Mouse (Mus musculus): ENCODE data around the gene Kif28. TPM values are rescaled to one million over a fixed set of nuclear protein-coding genes. Genes with fewer than 3 reads are reported as not detected.

The Kif28 gene
- 0.07 TPM in 1 of 2 replicates, not detected in the other for polyA plus RNA-seq (2015; fragmentation: Nextera tagmentation; extraction: Ambion mirVana)

- no peak within 1 kb of the TSS for H3K27ac ChIP-seq
- H3K4me1 ChIP-seq (replicated peaks), result no peaks in the 10 kb centered on the region
- 95% methylated on average over 9 of the region's 9 CpGs for WGBS
- H3K4me2 ChIP-seq (replicated peaks), result no peak within 1 kb of the TSS
- no peaks in the 10 kb centered on the region for H3K27me3 ChIP-seq
- H3K9ac ChIP-seq (replicated peaks), result no peak within 1 kb of the TSS
- H3K9me3 ChIP-seq, result no peaks in the 10 kb centered on the region
- no peak within 1 kb of the TSS for H3K4me3 ChIP-seq (replicated peaks)
- peaks cover 49% of the 10 kb centered on the region for H3K36me3 ChIP-seq
- ATAC-seq, result no peak
Observed at GRCm38 (mm10) chr1:179745171-179745570, at the start of gene Kif28. Gene Kif28 (minus strand): TSS chr1:179745271.

DNA sequence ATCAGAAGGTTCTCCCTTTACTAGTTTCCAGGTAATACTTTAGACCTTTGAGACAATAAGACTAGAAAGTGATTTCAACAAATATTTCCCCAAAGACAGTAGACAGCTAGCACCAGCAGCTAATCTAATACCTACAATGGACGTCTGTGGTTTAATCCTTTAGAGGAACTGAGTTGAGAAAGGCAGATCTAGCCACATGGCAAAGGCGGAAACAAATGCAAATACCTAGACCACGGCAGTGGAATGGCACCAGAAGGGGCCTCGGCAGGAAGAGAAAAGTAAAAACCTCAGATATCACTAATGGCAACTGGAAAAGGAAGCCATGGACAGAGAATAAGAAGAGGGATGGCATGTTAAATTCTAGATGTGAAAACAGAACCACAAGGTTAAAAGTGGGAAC, 42.2 kb upstream of the Kif28 start:
- 79% methylated on average over 4 of the region's 4 CpGs for WGBS
- H3K9me3 ChIP-seq, result no peaks in the 10 kb centered on the region

GRCm38 (mm10) chr1:179785502-179785901, 40.4 kb upstream of the Kif28 start:
- Histone ChIP-seq H3K4me3 (replicated peaks) (no peak overlapping the region), H3K27ac (no peak overlapping the region), H3K4me2 (replicated peaks) (no peak overlapping the region), H3K4me1 (replicated peaks) (no peaks in the 10 kb centered on the region), H3K36me3 (peaks cover 75% of the 10 kb centered on the region), H3K27me3 (no peaks in the 10 kb centered on the region), H3K9me3 (no peaks in the 10 kb centered on the region), H3K9ac (replicated peaks) (no peak overlapping the region)
- 93% methylated on average over 5 of the region's 5 CpGs for WGBS
- ATAC-seq, result no peak

More for the DNA sequence above, 42.2 kb upstream of the Kif28 start:
- Histone ChIP-seq H3K27ac (no peak overlapping the region), H3K4me1 (replicated peaks) (no peaks in the 10 kb centered on the region), H3K4me3 (replicated peaks) (no peak overlapping the region), H3K36me3 (peaks cover 77% of the 10 kb centered on the region), H3K4me2 (replicated peaks) (no peak overlapping the region), H3K27me3 (no peaks in the 10 kb centered on the region), H3K9ac (replicated peaks) (no peak overlapping the region)
- no peak for ATAC-seq

DNA sequence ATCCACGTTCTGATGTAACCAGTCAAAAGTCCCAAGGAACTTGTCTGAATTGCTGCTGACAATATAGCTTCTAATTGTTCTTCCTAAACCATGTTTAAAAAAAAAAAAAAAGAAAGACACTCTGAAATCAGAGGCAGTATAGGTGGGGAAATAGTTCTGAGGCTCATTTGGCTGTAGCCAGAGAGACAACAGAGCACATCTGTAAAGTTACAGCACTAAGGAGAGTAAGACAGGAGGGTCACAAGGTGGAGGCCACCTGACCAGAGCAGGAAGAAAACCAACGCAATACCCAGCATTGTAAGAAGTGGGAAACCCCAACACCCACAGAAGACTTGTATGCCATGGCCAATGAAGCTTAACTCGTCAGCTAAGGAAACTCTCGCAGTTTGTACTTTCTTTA, 39.0 kb upstream of the Kif28 start:
- H3K27me3 ChIP-seq, result no peaks in the 10 kb centered on the region
- H3K4me2 ChIP-seq (replicated peaks), result no peak overlapping the region
- H3K27ac ChIP-seq, result no peak overlapping the region
- no peaks in the 10 kb centered on the region for H3K4me1 ChIP-seq (replicated peaks)
- no peak for ATAC-seq
- WGBS, result 95% methylated on average over 4 of the region's 4 CpGs
- H3K9ac ChIP-seq (replicated peaks), result no peak overlapping the region
- peaks cover 76% of the 10 kb centered on the region for H3K36me3 ChIP-seq
- no peak overlapping the region for H3K4me3 ChIP-seq (replicated peaks)
- no peaks in the 10 kb centered on the region for H3K9me3 ChIP-seq

DNA sequence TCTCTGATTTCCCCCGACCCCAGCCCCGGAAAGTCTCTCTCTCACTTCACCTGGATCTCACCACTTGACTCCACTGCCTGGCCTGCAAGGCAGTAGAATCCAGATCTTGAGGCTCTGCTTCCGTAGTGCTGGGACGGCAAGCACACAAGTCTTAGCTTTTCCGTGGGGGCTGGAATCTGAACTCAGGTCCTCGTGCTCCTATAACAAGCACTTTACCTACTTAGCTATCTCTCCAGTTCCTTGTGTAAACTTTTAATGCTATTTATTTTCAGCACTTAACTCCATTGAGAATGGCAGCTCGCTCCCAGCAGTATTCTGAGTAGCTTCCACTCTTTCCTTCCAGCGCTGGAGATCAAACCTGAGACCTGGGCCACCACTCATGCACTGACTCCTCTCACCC, 31.8 kb upstream of the Kif28 start:
- Histone ChIP-seq H3K27me3 (no peaks in the 10 kb centered on the region), H3K4me3 (replicated peaks) (no peak overlapping the region), H3K36me3 (peaks cover 81% of the 10 kb centered on the region), H3K4me2 (replicated peaks) (no peak overlapping the region), H3K27ac (no peak overlapping the region), H3K9ac (replicated peaks) (no peak overlapping the region), H3K4me1 (replicated peaks) (no peaks in the 10 kb centered on the region), H3K9me3 (no peaks in the 10 kb centered on the region)
- no peak for ATAC-seq
- WGBS, result 97% methylated on average over 8 of the region's 8 CpGs

- no peaks in the 10 kb centered on the region for H3K4me1 ChIP-seq (replicated peaks)
- peaks cover 74% of the 10 kb centered on the region for H3K36me3 ChIP-seq
- 86% methylated on average over 4 of the region's 4 CpGs for WGBS
Observed at GRCm38 (mm10) chr1:179760553-179760952, 15.5 kb upstream of the Kif28 start.

GRCm38 (mm10) chr1:179760086-179760485, 15.0 kb upstream of the Kif28 start:
- Histone ChIP-seq H3K36me3 (peaks cover 74% of the 10 kb centered on the region), H3K27me3 (no peaks in the 10 kb centered on the region), H3K4me1 (replicated peaks) (no peaks in the 10 kb centered on the region), H3K9ac (replicated peaks) (no peak overlapping the region), H3K4me2 (replicated peaks) (no peak overlapping the region), H3K4me3 (replicated peaks) (no peak overlapping the region), H3K27ac (no peak overlapping the region), H3K9me3 (no peaks in the 10 kb centered on the region)
- ATAC-seq, result no peak
- 95% methylated on average over 5 of the region's 5 CpGs for WGBS

More at GRCm38 (mm10) chr1:179760553-179760952, 15.5 kb upstream of the Kif28 start:
- no peaks in the 10 kb centered on the region for H3K27me3 ChIP-seq
- H3K9ac ChIP-seq (replicated peaks), result no peak overlapping the region
- no peaks in the 10 kb centered on the region for H3K9me3 ChIP-seq
- no peak overlapping the region for H3K4me3 ChIP-seq (replicated peaks)
- H3K4me2 ChIP-seq (replicated peaks), result no peak overlapping the region
- ATAC-seq, result no peak
- no peak overlapping the region for H3K27ac ChIP-seq

DNA sequence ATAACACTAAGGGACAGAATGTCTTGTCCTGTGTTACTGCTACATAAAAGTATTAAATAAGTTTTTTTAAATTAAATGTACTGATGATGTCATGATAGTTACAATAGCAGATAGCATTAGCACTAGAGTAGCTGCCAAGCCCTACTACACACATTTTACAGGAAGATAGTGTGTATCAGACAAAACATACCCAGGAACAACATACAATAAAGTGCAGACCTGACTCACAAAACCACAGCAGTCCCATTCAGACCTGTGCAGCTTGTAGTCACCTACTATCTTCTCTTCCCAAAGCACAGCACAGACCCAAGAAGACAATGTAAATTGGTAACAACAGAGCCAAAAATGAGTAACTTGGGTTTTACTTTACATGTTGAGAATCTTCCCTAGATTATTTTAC, 11.4 kb upstream of the Kif28 start:
- Histone ChIP-seq H3K36me3 (peaks cover 72% of the 10 kb centered on the region), H3K27me3 (no peaks in the 10 kb centered on the region), H3K9ac (replicated peaks) (no peak overlapping the region), H3K4me3 (replicated peaks) (no peak overlapping the region), H3K9me3 (no peaks in the 10 kb centered on the region), H3K4me1 (replicated peaks) (no peaks in the 10 kb centered on the region), H3K27ac (no peak overlapping the region), H3K4me2 (replicated peaks) (no peak overlapping the region)
- ATAC-seq, result no peak

DNA sequence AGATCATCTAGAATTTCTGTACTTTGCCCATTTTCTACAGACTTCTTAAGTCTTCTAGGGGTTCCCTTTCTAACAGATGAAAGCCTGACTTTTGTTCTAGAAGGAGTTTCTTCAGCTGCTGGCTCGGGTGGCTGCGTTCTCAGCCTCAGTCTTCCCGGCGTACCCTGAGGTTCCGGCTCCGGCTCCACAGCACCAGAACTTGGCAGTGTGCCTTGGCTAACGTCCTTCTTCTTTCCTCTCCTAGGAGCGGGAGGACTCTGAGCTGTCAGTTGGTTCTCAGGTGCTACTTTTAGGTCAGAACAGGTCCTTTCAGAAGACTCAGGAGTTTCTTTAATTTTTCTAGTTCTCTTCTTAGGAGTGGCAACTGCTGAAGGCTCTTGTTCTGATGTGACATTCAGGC, 7.9 kb upstream of the Kif28 start:
- ATAC-seq, result no peak
- Histone ChIP-seq H3K9ac (replicated peaks) (no peak overlapping the region), H3K36me3 (peaks cover 63% of the 10 kb centered on the region), H3K27ac (no peak overlapping the region), H3K9me3 (no peaks in the 10 kb centered on the region), H3K4me3 (replicated peaks) (no peak overlapping the region), H3K4me2 (replicated peaks) (no peak overlapping the region), H3K27me3 (no peaks in the 10 kb centered on the region), H3K4me1 (replicated peaks) (no peaks in the 10 kb centered on the region)
- 95% methylated on average over 8 of the region's 8 CpGs for WGBS

DNA sequence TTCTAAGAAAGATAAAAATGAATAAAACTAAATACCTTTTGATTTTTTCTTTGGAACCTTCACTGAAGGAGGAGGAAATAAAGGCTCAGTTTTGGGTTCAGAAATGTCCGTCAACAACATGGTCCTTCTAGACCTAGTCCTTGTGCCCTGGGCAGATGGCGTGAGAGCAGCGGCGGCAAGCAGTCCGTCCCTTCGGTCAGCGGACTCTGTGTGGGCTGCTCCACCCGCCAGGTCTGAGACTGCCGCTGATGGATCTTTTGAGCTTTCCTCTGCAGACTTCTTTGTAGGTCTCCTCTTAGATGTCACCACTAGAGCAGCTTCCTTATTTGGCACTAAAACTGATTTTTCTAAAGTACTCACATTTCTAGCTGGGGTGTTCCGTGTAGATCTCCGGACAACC, 7.2 kb upstream of the Kif28 start:
- ATAC-seq, result no peak
- H3K4me3 ChIP-seq (replicated peaks), result no peak overlapping the region
- H3K9me3 ChIP-seq, result no peaks in the 10 kb centered on the region
- H3K4me1 ChIP-seq (replicated peaks), result no peaks in the 10 kb centered on the region
- 94% methylated on average over 11 of the region's 11 CpGs for WGBS
- H3K36me3 ChIP-seq, result peaks cover 65% of the 10 kb centered on the region
- H3K27ac ChIP-seq, result no peak overlapping the region
- H3K27me3 ChIP-seq, result no peaks in the 10 kb centered on the region
- no peak overlapping the region for H3K4me2 ChIP-seq (replicated peaks)
- no peak overlapping the region for H3K9ac ChIP-seq (replicated peaks)

DNA sequence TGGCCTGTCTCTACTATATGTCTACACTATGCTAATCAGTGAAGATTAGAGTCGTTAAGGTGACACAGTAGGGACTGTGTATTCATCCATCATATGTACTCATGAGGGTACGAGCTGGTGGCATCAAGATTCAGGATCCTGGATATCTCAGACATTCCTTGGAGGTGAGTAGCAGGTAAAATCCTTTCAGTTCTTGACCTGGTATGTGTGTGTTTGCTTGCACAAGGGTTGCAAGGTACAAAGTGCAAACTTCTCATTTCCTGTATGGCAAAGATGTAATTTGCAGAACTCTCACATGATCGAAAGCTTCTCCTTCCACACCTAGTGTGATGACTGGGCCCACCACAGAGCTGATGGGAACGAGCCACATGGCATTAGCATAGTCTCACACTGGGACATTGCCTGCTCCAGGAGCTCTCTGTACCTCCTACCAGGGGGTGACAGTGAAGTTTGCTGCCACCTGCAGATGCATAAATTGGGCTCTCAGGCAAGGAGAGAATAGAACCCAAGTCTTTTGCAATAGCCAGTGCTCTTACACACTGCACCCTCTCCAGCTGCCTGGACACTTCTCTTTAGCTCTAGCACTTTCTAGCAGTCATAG, 1.4 kb downstream of the Kif28 start:
- no peaks in the 10 kb centered on the region for H3K27me3 ChIP-seq
- no peak overlapping the region for H3K9ac ChIP-seq (replicated peaks)
- H3K9me3 ChIP-seq, result no peaks in the 10 kb centered on the region
- H3K4me2 ChIP-seq (replicated peaks), result no peak overlapping the region
- no peak overlapping the region for H3K27ac ChIP-seq
- no peak for ATAC-seq
- peaks cover 47% of the 10 kb centered on the region for H3K36me3 ChIP-seq
- H3K4me1 ChIP-seq (replicated peaks), result no peaks in the 10 kb centered on the region
- WGBS, result 88% methylated on average over 4 of the region's 4 CpGs
- H3K4me3 ChIP-seq (replicated peaks), result no peak overlapping the region

- Histone ChIP-seq H3K36me3 (no peaks in the 10 kb centered on the region), H3K27me3 (no peaks in the 10 kb centered on the region), H3K4me2 (replicated peaks) (no peak overlapping the region), H3K9ac (replicated peaks) (no peak overlapping the region), H3K4me1 (replicated peaks) (no peaks in the 10 kb centered on the region), H3K4me3 (replicated peaks) (no peak overlapping the region), H3K9me3 (no peaks in the 10 kb centered on the region), H3K27ac (no peak overlapping the region)
- 84% methylated on average over 3 of the region's 3 CpGs for whole genome bisulfite sequencing
- no peak for ATAC-seq
Observed at GRCm38 (mm10) chr1:179736483-179736882, 8.6 kb downstream of the Kif28 start.

Measured in midbrain, embryonic 13.5 days (tissue).